Mouse (Mus musculus) kidney, postnatal 10 days (tissue): ENCODE measurements around the gene Col4a2.
A peak's percentile ranks its signal among the peaks of the same experiment; 100 is the strongest.

Source experiments
- DNase-seq: peaks from one replicate; pipeline ENCODE4 v3.0.0; 2021; ENCODE audit warnings: mixed read lengths

Gene Col4a2

DNA sequence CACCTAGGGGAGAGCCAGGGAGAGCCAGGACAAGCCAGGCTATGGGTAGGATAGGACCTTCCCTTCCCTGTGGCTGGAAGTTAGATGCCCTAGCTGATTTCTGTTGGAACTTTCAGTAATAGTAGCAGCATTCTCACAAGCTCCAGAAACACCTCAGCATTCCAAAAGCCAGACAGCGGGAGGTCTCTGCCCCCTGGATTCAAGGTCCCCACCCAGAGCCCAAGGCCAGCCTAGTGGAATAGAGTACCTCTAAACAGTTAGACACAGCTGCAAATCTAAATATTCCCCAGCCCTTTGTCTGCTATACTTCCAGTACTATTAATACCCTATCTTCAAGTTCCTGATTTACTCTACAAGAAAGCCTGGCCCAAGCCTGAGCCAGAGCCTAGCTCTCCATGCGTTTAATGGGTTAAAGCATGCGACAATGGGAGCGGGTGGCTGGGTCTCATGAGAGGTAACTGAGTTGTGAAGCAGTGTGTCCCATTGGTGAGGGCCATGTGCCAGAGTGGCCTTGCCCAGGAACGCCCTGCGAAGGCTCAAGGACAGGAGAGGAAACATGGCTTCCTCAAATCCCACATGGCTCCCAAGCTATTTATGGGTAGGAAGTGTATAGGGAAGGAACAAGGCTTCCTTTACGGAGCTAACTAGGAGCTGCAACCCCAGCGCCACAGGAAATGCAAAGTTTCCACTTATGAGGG lies 15.3 kb upstream of the Col4a2 start:
- peak; percentile 71 for DNase-seq

DNA sequence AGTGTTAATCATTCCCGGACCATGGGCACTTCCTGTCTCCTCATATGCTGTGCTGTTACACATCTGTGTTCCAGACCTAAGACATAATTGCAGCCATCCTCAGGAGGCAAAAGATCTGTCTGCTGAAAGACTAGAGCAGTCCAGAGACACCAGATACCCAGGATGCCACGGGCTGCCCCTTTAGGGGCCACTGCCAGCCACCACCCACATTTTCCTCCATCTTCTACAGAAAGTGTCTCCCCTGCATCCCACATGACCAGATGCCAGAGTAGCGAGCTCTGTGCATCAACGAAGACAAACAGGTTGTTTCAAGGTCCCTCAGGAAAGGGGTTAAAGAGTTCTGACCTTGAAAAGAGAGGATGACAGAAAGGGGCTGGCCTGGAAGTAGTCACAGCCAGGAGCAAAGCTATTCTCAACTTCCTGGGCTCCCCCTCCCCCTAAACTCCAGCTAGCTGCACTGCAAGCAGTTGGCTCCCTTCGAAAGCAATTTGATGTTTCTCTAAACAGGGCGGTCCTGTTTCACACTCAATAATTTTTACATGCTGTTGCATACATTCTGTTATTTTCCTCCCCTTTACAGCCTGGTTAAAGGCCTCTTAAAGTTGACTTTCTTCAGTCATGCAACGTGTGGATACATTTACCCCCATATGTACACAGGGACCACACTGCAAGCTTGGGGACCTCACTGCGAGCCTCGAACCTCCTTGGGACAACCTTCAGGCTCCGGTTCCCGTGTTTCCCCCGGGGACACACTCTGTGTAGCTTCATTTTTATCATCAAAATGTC lies 13.9 kb upstream of the Col4a2 start:
- DNase-seq: peak; percentile 68

DNA sequence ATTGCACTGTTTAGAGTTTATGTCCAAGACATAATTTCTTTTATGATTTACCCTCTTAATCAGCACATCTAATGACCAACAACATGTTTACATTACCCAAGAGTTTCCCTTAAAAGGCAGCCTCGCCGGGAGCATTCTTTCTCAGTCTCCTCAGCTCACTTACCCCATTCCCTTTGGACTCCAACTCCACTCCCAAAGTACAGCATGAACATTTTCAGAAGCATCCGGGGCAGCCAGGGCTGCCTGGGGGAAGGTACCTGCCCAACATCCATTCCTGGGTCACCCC lies 13.3 kb upstream of the Col4a2 start:
- DNase-seq: peak; percentile 39

DNA sequence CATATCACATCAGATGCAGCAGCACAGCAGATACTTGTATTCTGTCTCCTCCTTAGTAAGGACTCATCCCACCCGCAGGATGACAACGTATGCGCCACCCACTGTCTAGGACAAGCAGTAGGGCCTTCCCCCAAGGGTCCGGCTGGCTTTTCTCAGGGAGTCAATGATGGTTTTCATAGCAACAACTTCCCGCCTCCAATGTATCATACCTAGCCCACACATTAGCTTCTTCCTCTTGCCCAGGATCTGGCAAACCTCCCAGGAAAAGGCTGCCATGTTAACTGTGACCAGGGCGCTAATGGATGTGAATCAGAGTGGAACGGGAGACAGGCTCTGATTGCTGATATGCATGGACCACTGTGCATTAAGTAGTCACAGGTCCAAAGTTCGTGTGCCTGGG lies 12.2 kb upstream of the Col4a2 start:
- DNase-seq: peak; percentile 69

DNA sequence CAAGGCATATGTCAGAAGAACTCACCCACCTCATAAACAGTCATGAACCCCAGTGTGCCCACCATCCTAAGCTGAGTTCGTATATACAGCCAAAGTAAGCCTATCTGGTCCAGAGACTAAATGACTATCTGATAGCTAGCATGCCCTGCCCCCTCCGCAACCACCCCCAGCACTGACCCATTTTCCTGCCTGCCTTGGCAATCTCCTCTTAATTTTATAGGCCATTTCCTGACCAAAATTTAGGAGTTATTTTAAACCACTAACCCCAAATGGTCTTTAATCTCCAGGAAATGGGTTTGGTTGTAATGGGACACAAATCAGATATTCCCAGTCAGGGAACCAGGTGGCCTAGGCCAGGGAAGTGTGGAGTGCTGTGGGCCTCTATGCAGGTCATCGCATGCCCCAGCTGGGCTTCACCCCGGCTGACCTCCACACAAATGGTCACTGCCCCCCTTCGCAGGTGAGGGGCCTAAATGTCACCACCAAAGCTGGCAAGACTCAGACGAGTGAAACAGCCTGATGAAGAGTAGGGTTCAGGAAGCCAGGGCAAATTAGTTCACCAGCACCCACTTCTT lies 8.5 kb upstream of the Col4a2 start:
- peak; percentile 75 for DNase-seq

DNA sequence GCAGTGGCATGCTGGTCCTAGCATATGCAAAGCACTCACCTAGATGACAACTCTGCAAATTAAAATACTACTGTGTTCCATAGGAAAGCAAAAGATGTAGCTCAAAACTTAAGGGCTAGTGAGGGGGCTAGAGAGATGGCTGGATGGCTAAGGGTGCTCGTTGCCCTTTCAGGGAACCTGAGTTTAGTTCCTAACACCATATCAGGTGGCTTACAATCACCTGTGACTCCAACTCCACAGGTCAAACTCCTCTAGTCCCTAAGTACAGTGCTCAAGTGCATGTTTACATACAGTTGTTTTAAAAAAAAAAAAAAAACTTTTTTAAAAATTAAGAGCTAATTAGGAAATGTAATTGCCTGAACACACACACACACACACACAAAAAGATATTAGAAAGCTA lies 7.1 kb upstream of the Col4a2 start:
- no peak for DNase-seq

DNA sequence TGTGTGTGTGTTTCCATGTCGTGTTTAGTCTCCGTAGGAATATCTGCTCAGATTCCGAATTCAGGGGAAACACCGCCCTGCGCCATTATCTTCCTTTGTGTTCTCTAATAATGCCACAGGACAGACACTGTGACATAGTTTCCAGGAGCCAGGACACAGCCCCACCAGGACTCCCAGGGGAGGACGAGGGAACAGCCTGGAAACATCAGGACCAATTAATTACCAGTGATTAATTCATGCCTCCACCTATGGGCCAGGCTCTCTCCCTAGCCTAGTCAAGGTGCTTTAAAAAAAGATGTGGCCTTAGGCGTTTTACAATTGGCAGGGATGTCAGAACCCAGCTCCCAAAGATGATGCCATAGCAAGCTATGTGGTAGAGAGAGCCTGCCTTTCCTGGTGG lies 5.2 kb upstream of the Col4a2 start:
- peak; percentile 19 for DNase-seq

DNA sequence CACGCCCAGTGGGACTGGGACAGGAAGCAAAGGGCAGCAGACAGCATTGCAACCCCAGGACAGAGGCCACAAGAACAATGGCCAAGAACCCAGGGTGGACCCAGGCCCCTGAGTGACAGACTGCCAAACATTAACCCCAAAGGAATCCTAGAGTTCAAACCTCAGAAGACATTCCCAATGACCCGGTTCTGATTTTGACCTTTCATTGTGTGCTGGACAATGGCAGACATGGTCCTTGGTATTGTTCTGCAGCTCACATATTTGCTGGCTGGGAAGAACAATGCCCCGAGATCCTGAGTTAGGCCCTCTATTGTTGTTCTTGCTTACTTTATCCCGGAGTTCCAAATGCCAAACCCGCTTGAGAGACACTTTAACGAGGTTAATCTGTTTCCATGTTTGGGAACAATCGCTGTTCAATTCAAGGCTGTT lies 4.0 kb upstream of the Col4a2 start:
- DNase-seq: peak; percentile 64

DNA sequence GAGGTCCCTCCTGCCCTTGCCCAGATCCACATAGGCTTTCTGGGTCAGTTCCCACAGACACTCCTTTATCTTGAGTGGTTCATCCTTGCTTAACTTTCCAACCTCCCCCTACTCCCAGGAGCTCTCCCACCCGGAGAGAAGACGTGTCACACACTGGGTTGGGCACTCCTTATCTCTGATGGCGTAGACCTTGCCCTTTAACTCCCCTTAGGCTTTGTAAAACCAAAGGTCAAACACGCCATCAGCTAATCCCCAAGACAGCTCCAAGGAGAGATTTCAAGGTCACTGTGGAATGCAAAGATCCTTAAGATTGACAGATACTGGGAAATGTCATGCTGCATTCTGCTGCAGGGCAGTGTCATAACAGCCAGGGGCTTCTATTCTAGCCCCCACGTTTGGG lies 3.4 kb upstream of the Col4a2 start:
- DNase-seq: no peak

DNA sequence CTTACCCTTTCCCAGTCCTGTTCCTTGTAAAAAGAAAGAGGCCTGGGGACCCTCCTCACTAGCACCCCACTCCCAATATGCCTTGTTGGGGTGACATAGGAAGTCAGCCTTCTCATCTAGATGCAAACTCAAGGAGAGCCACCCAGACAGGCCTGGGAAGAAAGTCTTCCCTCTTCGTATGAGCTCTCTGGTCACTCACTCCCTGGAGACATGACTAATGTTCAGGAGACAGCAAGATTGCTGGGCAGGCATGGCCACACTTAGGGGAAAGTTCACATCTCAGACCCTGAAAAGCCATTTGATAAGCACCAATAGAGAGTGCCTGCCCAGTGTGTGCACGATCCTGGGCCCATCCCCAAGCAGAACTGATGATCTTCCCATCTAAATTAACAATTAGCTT lies 2.6 kb upstream of the Col4a2 start:
- no peak for DNase-seq

DNA sequence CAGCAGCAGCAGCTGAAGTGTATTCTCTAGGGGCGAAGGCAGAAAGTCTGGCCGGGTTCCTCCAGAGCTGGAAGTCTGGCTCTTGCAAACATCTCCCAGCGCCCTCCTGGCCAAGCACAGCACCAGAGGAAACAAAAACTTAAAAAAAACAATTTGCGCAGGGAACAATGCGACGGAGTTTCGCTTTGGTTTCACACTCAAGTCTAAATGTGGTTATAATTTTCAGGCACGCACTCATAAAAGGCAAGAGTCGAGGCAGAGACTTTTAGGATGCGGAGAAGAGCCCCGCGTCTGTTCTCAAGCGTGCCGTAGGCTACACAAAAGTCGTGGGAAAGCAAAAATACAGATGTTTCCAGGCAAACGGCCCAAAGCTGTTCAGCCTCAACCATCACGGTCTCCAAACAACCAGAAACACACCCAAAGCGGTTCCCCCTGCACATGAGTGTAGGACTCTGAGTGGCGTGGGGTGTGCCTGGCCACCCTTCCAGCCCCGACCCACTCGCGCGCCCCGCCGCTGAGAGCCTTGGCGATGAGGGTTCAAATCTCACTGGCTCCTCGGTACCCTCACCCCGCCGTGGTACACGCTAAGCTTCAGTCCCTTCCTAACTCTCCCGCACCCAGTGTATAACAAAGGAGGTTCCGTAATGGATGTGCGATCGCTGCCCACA lies 790 bp upstream of the Col4a2 start:
- DNase-seq: peak; percentile 76

DNA sequence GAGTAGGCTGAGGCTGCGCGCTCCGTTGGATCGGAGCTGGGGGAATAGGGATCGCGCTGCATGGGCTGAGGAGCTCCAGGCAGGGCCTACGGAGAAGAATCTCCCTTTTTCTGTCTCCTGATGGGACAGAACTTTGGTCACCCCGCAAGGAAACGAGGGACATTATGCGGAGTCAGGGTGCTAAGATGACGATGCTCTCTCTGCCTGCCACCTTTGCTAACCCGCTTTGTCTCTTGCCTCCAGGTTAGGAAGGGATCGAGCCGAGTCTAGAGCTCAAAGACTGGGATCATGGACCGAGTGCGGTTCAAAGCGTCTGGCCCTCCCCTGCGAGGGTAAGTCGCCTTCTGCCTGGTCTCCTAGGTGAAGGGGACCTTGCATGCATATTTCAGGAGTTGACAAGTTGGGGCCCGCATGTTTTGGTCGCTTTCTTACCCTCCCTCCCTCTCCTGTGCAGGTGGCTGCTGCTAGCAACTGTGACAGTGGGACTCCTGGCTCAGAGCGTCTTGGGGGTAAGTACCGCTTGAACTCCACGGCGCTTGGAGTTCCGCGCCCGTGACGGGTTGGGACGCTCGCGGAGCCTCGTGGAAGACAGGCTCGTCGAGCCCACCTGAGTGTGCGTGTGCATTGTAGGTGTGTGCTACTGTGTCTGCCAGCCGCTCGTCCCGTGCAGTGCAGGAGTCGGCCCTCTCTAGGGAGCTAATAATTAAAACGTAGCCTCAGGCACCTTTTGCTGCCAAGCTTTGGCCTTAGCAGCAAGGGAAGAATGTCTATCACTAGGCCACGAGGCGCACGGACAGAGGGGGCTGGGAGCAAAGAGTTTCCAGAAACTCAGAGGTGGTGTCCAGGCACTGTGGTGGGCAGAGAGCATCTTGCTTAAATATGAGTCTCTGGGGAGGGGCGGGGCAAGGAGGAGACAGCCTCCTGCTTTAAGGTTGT lies 839 bp downstream of the Col4a2 start:
- peak; percentile 82 for DNase-seq

DNA sequence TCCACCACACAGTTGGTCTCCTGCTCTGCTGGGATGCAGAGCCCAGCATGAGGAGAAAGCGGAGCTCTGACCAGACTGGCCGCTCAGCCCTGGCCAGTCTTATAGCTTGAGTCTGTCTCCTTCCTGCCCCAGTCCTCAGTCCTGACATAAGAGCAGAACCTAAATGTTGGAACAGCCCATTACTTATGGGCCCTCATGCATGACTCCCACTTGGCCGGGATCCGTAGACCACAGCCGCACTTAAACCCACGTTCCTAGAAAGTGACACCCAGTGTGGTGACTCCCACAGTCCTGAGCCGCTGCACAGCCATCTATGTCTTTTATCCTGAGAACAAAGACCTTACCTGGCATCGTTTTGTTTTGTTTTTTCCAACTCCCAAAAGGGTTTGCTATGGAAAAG lies 2.0 kb downstream of the Col4a2 start:
- no peak for DNase-seq

DNA sequence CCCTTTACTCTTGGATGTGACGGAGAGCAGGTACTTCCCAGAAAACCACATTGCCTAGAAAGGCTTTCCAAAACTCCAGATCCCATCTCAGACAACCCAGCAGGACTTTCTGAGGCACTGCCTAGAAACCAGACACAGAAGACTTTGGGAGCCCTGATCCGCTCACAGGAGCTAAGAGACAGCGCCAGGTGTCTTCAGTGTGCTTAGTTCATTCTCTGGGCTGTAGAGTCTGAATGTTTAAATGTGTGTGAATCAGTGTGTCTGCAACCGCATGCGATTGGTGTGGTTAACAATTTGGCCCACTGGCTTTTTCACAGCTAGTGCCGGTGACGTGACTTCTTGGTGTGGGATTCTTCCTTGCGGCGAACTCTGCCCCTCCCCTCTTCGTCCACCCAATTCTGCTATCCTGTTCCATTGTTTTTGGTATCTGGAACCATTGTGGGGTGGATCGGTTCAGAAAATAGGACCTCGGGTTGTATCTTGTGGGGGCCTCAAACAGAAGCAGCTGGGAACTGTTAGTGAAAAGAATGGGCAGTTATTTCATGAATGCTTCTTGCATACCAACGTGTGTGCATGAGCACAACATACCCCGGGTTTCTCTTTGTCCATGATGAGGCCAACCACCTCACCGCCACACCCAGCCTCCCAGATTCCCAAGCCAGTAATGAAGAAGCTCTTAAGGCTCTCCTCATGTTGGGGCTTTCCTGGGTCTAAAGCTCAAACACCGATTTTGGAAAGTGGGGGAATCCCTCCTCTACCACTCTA lies 2.8 kb downstream of the Col4a2 start:
- no peak for DNase-seq

DNA sequence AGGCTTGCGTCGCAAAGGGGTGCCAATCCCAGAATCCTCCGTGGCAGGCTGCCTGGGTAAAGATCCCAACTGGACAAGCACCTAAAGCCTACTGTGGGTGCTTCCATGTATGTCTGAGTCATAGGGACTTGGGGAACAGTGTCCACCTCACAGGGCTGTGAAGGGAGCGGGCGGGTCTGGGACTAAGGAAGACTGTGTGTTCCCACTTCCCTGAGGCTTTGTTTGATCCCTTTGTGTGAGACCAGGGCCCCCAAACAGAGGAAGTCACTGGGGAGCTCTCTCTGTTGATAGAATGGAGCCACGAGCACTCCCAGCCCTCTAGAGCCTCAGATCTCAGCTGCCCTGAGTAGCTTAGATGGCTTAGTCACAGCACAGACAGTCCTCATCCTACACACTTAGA lies 3.5 kb downstream of the Col4a2 start:
- no peak for DNase-seq

DNA sequence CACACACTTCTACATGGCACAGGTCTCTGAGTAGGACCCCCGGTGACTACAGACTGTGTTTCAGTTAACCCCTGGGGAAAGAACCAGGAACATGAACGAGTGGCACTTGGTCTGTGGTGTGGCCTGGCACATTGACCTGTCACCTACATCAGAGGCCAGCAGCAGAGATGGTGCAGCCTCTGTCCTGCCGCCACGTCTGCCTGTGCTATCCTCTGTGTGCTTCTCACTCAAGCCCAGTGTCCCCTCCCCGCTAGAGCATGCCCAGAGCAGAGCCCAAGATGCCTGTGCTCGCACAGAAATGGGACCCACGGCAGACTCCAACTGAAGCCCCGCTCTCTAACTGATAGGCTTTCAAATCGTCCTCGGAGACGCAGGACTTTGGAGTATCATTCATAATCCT lies 6.8 kb downstream of the Col4a2 start:
- no peak for DNase-seq

DNA sequence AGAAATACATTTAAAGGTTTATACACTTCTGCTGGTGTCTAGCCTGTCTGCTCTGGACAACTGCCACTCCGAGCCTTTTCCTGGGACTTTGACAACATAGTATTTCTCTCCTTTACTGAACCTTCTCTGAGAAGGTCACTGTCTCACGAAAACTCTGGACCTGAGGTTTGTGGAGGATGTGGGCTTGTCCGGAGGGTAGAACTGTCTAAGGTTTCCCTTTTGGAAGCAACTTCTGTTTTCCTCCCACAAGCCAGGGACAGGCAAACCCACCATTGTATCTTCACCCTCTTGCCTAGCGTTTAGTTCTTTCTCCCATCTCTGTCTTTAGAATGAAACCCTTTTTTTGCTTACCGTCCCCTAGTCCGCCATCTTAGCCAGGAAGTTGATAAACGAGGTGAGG lies 9.2 kb downstream of the Col4a2 start:
- DNase-seq: no peak

DNA sequence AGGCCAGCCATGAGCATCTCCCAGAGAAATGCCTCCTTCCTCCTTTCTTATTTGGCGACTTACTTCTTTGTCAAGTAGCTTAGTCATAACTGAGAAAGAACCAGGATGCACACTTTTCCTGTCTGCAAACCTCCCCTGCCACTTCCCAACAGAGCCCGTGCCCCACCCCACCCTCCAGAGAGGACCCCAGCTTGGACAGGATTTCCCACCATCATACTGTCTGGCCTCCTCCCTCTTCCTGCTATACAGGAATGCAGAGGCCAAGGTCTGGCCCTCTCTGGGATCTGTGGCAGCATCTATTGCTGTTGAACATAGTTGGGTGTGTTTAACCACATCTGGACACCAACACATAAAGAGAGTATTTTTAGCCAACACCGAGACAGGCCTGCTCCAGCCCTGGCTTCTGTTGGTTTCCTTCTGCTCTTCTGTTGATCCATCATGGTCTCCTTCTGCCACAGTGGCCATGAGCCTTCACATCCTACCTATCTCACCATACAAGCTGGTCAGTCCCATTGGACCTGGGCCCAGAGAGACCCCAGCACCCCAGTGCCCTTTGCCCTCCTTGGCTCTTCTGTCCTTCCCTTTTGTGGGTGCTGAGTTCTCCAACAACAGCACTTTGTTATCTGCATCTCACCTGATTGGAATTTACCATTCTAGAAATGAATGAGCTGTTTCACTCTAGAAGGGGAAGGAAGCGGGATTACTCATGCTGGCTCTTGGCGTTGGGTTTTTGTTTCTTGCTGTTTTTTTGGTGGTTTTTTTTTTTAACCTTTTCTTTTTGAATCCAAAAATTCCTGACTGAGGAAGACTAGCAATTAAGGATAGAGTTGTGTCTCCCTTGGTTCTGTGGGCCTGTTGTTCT lies 10.3 kb downstream of the Col4a2 start:
- DNase-seq: peak; percentile 68

DNA sequence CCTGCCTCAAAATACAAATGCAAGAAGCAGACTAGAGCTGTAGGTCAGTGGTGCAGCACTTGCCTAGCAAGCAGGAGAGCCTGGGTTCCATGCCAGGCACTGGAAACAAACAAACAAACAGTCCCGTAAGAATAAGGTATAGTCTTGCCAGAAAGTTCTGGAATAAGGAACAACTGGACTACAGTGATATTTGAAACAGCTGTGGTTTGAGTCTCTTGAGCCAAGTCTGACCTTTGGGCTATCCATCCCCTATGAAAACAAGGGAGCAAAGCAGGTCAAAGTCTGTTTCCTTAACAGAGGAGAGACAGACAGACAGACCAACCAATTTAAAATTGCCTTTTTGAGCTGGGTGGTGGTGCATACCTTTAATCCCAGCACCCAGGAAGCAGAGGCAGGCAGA lies 11.1 kb downstream of the Col4a2 start:
- no peak for DNase-seq

DNA sequence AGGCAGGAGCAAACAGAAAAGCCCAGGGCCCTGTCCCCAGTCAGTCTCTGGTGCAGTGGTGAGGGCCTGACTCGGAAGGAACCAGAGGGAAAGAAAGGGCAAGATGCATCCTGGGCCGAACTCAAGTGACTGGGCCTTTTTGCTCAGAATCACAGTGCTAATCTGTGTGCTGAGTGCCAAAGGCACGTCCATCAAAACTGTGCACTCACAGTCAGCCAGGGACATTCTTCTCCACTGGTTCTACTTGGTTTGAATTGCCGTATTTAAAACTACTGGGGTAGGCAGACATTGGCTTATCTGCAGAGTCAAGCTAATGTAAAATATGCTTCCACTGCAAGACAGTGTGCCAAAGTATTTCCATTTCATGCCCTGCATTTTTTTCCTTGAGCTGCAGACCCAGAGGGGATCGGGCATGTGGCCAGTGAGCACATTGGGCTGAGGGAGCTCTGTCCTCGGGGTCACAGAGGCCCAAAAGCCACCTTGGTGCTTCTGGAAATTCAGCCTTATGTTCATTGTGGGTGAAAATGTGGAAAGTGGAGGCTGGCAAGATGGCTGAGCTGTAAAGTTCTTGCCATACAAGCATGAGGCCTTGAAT lies 12.3 kb downstream of the Col4a2 start:
- peak; percentile 77 for DNase-seq

DNA sequence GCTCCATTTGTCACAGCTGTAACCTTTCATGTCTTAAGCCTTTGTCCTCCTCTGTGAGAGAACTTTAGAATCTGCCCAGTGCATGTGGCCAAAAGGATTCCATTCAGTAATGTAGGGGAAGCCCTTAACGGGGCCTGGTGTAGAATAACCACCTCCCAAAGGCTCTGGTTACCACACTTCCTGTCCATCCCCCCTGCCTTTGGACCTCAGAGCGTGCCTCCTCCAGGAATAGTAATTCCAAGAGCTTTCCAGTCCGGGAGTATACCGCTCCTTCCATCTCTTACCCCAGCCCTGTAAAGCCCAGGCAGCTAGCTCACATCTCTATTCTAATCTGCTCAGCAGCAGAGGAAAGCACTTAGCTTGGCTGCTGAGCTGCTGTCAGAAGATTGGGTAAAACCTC lies 14.7 kb downstream of the Col4a2 start:
- peak; percentile 52 for DNase-seq
